Mouse (Mus musculus) CD4-positive, CD25-positive, alpha-beta regulatory T cell, adult 4 months (primary cell): Measurements from ENCODE around the gene Apex1. TPM values are rescaled to one million over a fixed set of nuclear protein-coding genes. Genes with fewer than 3 reads are reported as not detected.
"Not testable (repeated sequence)": the region's sequence is repeated elsewhere in the genome, so short reads cannot be mapped to it uniquely, and the experiment has no call there.

Experiments used
- ATAC-seq: one replicate; pipeline ENCODE4 v1.8.0; 2017
- polyA plus RNA-seq, 2 experiments: library from polyadenylated mRNA; unstranded; fragments of 100-300 nt; shearing (Covaris generic); gene quantifications; one replicate each; pipeline ENCODE4 v1.2.1; 2017

Gene Apex1
- polyA plus RNA-seq, 2 experiments from 2014 or later, result 74.0 to 103 TPM

GRCm38 (mm10) chr14:50969558-50970544, 45.1 kb downstream of the Apex1 start:
- no peak for ATAC-seq

- no peak for ATAC-seq
Measured at GRCm38 (mm10) chr14:50970822-50971221, 46.1 kb downstream of the Apex1 start.

- ATAC-seq, result not testable (repeated sequence)
Measured at GRCm38 (mm10) chr14:50973054-50973453, 48.3 kb downstream of the Apex1 start.

- ATAC-seq, result no peak
Measured at GRCm38 (mm10) chr14:50973700-50974099, 48.9 kb downstream of the Apex1 start.

- ATAC-seq, result no peak
Measured at GRCm38 (mm10) chr14:50975001-50975400, 50.2 kb downstream of the Apex1 start.

- no peak for ATAC-seq
Measured at GRCm38 (mm10) chr14:50976674-50977073, 51.9 kb downstream of the Apex1 start.

Other genes with a start within 250 kb of the Apex1 start
- not detected for gene Olfr747, start 231.8 kb upstream of the Apex1 start, polyA plus RNA-seq
- gene Olfr748, start 217.6 kb upstream of the Apex1 start, polyA plus RNA-seq, result not detected
- not detected for gene Olfr749, start 179.9 kb upstream of the Apex1 start, polyA plus RNA-seq
- 100 to 1,000 TPM; 119 to 155 TPM for gene Ttc5, start 139.4 kb upstream of the Apex1 start, polyA plus RNA-seq
- not detected for gene Ccnb1ip1, start 117.2 kb upstream of the Apex1 start, polyA plus RNA-seq
- gene Parp2, start 117.1 kb upstream of the Apex1 start, polyA plus RNA-seq, result 100 to 1,000 TPM; 116 to 117 TPM
- 10 to 100 TPM; 16.1 to 24.3 TPM for gene Tep1, start 54.4 kb upstream of the Apex1 start, polyA plus RNA-seq
- under 1 TPM in 1 of 2 experiments, not detected in 1; 0.15 TPM for gene Klhl33, start 27.5 kb upstream of the Apex1 start, polyA plus RNA-seq
- gene Osgep, start 75 bp upstream of the Apex1 start, polyA plus RNA-seq, result 100 to 1,000 TPM in 1 of 2 experiments, 10 to 100 TPM in 1; 85.3 to 100 TPM
- gene Pip4p1, start 5.9 kb downstream of the Apex1 start, polyA plus RNA-seq, result 1 to 10 TPM; 2.9 to 3.4 TPM
- 10 to 100 TPM; 61.1 to 62.9 TPM for gene Pnp, start 6.1 kb downstream of the Apex1 start, polyA plus RNA-seq
- gene Gm49342, start 19.5 kb downstream of the Apex1 start, polyA plus RNA-seq, result 1 to 10 TPM; 3.4 to 9.3 TPM
- 1 to 10 TPM; 1.1 to 1.2 TPM for gene Pnp2, start 31.0 kb downstream of the Apex1 start, polyA plus RNA-seq
- not detected for gene Rnase10, start 82.8 kb downstream of the Apex1 start, polyA plus RNA-seq
- not detected for gene Rnase9, start 116.9 kb downstream of the Apex1 start, polyA plus RNA-seq
- gene Rnase11, start 125.2 kb downstream of the Apex1 start, polyA plus RNA-seq, result not detected
- gene Rnase12, start 132.7 kb downstream of the Apex1 start, polyA plus RNA-seq, result not detected
- gene Olfr750, start 149.5 kb downstream of the Apex1 start, polyA plus RNA-seq, result not detected
- gene Rnase4, start 166.1 kb downstream of the Apex1 start, polyA plus RNA-seq, result 10 to 100 TPM in 1 of 2 experiments, 1 to 10 TPM in 1; 9.8 to 16.6 TPM
- gene Ang, start 166.2 kb downstream of the Apex1 start, polyA plus RNA-seq, result 1 to 10 TPM; 4.0 to 5.0 TPM
- not detected for gene Eddm3b, start 189.5 kb downstream of the Apex1 start, polyA plus RNA-seq
- 1 to 10 TPM; 1.6 to 5.9 TPM for gene Rnase6, start 198.9 kb downstream of the Apex1 start, polyA plus RNA-seq
- not detected for gene Rnase1, start 221.8 kb downstream of the Apex1 start, polyA plus RNA-seq
- not detected for gene Rnase2b, start 237.3 kb downstream of the Apex1 start, polyA plus RNA-seq